Mouse (Mus musculus) T-helper 1 cell (primary cell): ENCODE results near the gene Rnf224.
"Not testable (repeated sequence)": the region's sequence is repeated elsewhere in the genome, so short reads cannot be mapped to it uniquely, and the experiment has no call there.

Experiments used
- in situ Hi-C: fragments of 300-600 bp; cut with MboI, MseI; formaldehyde crosslinking; loops from one replicate; pipeline ENCODE4 v1.15.1; 2025; ENCODE audit warnings: high pct_unique_total_duplicates

The Rnf224 gene

GRCm38 (mm10) chr2:25256443-25257109 is 20.0 kb upstream of the Rnf224 start:
- in situ Hi-C loops, result not testable (repeated sequence)

DNA sequence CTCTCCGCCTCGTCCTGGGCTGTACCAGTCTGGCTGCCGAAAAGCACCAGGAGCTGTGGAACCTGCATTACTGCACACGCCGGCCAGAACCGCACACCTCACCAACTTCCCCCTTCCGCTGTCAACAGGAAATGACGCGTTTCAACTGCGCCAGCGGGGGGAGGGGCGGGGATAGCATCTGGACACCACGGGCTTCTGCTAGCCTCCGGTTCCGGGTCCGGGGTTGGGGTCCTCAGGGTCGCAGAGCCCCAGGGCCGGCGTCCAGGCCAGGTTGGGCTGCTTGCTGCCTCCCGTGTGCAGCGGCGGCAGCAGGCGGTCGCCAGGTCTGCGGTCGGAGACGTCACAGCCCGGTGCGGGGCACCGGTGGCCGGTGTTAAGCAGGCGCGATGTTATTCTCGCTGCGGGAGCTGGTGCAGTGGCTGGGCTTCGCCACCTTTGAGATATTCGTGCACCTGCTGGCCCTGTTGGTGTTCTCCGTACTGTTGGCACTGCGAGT is 18.7 kb upstream of the Rnf224 start, which contains the start of gene Tmem203:
Tmem203 (plus strand) TSS at position 156 of the 496 bp plus-strand sequence.
- in situ Hi-C loops, result no loop called here

GRCm38 (mm10) chr2:25252331-25252730 is 15.7 kb upstream of the Rnf224 start:
- in situ Hi-C loops, result loop anchor here (5.0 kb wide), 1 partner anchor 60 kb away; no protein-coding TSS in a partner anchor

DNA sequence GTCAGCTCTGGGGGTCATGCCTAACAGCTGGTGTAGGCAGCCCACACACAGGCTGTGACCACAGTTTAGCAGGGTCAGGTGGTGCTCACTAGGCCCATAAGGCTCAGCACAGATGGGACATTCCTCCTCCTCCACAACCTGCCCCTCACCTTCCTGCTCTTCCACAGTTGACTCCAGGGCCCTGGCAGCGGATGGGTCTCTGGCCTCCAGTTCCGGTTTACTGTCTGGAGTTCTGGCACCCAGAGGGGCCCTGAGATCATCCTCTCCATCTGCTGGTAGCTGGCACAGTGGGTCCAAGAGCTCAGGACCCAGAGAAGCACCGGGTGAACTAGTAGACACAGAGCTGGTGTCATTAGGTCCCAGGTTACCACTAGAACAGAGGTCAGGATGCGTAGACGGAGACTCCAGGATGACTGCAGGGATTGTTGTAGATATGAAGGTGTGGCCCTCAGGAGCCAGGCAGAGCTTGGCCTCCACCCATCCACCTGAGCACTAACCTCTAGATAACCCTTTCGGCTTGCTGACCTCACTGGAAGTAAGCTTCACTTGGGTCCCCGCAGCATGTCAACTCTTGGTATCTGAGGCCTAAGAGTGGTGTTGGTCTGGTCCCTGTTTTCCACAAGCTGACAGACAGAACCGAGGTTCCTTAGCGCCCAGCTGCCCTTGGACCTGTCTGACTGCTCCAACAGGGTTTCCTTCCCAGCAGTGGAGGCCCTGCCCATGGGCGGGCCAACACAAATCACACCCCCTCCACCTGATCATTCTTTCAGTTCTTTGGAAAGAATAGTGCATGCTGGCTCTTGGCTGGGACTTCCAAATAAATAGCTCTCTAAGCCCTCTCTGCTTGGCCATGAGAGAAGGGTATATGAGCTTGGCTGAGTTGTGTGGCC is 9.8 kb upstream of the Rnf224 start, which contains the start of gene AL732309.1:
AL732309.1 (minus strand) TSS at position 681 of the 890 bp plus-strand sequence.
- in situ Hi-C loops, result no loop called here

- in situ Hi-C loops, result no loop called here
Observed at GRCm38 (mm10) chr2:25244144-25244543, 7.6 kb upstream of the Rnf224 start.

GRCm38 (mm10) chr2:25243342-25243741 is 6.8 kb upstream of the Rnf224 start:
- in situ Hi-C loops, result no loop called here

GRCm38 (mm10) chr2:25242101-25242506 is 5.5 kb upstream of the Rnf224 start, which contains the start of the genes Rnf208 and Cysrt1:
Rnf208 (plus strand) TSS chr2:25242255.
Cysrt1 (minus strand) TSS chr2:25242452.
- in situ Hi-C loops, result no loop called here

DNA sequence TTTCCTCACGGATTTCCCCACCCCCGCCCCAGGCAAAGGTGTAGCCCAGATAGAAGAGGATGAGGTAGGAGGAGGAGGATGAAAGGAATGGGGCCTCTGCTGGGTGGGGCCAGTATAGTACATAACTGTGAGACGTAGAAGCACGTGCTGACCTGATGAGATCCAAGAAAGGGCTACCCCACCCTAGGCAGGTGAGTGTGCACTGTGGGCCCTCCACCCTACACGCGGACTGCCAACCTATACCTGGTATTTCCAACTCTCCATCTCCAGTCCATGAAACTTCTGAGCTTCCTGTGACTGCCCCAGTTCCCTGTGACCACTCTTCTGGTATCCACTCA is 4.8 kb upstream of the Rnf224 start:
- in situ Hi-C loops, result no loop called here

GRCm38 (mm10) chr2:25240723-25241437 is 4.3 kb upstream of the Rnf224 start:
- in situ Hi-C loops, result no loop called here

- in situ Hi-C loops, result no loop called here
Observed at GRCm38 (mm10) chr2:25240310-25240709, 3.7 kb upstream of the Rnf224 start.

DNA sequence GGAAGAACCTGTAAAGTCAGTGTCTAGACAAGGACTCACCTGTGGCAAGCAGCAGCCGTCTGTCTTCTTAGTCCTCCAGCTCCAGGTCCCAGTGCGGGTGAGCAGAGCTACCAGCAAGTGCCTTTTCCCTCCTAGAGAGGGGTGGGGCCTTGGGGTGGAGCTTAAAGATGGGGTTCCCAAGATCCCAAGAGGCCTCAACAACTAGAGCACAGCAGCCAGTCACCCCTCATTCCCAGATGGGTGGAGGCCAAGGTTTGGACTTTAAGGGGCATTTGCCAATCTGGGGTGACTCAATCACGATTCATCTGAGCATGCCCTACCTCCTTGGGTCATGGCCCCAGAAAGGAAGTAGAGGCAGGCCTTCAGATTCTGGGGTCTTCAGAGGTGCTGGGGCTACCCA is 3.2 kb upstream of the Rnf224 start:
- in situ Hi-C loops, result no loop called here

DNA sequence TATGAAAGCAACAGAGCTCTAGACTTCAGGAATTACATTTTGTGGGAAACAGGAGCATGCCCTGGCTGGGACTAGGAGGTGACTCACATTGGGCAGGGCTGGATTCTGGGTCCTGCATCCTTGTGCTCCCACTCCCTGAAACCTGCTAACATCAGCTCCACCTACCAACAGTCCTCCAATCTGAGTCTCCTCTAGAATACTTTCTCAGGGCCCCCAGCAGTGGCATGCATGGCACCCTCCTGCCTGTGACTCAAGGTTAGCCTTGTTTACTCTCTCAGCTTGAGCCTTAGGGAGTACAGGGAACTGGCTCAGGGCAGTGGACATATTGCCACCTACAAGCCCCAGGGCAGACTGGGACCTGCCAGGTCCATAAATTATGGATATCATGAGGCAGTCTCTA is 1.5 kb upstream of the Rnf224 start:
- in situ Hi-C loops, result no loop called here

- in situ Hi-C loops, result no loop called here
Observed at GRCm38 (mm10) chr2:25237522-25237921, 935 bp upstream of the Rnf224 start.

DNA sequence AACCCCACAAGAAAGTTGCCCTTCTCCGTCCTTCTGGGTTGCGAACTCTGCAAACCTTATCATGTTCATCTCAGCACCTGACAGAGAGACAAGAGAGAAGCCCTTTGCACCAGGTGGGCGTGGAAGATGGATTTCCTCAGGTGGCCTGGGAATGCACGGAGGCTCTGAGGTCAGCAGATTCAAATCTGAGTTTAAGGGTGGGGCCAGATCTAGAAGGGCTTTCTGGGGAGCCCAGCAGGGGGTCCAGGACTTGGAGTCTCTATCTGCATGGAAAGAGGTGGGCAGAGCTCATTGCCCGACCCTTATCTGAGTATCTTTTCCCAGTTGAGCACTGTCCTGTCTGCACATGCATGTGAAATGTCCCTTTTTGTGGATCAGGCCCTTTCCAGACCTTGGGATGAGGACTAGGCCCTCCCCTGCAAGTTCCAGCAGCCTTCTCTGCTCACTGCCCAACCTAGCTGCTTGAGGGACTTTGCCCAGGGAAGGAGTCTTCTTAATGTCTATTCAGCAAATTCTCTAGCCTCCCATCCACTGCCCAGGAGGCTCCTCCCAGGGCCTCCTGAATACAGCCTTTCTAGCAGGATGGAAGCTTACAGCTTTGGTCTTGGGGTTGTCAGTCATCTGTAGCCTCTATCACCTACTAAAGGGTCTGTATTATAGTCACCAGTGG is 1.9 kb downstream of the Rnf224 start:
- in situ Hi-C loops, result no loop called here

DNA sequence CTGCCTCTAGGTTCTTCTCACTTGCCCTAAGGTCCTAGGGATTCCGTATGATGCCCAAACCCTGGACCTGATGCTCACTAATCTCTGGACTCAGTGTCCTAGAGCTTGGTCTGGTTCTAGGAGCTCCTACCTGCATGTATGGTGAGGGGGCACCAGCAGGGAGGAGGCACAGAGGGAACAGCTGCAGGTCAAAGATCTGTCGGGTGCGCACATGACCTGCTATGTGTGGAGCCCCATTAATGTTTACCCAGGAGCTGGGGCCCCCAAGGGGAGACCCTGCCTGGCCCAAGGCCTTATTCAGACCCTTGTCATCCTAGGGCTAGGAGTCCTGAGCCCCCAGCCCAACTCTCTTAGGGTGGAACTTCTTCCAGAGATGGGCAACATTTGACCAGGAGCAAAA is 2.5 kb downstream of the Rnf224 start, which contains the start of gene Slc34a3:
Slc34a3 (minus strand) TSS at position 315 of the 400 bp plus-strand sequence.
- in situ Hi-C loops, result no loop called here

GRCm38 (mm10) chr2:25233421-25233820 is 3.2 kb downstream of the Rnf224 start:
- in situ Hi-C loops, result no loop called here

GRCm38 (mm10) chr2:25231038-25231437 is 5.5 kb downstream of the Rnf224 start:
- in situ Hi-C loops, result no loop called here

DNA sequence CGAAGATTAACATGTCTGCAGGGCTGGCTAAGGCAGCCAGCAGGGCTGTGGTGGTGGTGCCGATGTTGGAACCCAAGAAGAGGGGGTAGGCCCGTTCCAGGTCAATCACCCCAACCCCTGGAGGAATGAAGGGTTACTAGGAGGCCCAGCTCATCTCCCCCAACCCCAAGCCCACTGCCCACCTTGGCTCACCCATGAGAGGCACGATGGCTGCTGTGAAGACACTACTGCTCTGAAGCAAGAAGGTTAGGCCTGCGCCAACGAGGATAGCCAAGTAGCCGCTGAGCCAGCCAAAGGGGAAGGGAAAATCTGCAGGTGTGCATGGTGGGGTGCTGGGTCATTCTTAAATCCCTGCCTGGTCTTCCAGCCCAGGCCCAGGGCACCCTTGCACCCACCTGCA is 6.0 kb downstream of the Rnf224 start:
- in situ Hi-C loops, result no loop called here

DNA sequence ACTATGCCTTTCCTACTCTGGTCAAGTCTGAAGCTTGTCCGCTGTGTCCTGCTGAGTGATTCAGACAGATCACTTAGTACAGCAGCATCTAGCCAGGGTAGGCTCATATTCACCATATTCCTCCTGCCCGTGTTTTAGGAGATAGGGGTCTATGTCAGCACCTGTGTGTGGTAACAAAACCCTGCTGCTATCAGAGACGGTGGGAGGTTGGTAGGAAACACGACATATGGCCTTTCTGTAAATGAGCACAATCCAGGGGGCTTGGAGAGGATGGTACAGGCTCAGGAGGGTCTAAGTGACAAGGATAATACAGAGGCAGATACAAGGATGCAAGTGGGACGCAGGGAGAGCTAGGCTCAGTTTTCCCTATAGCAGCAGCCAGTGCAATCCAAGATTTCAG is 7.0 kb downstream of the Rnf224 start:
- in situ Hi-C loops, result no loop called here

GRCm38 (mm10) chr2:25228995-25229530 is 7.5 kb downstream of the Rnf224 start:
- in situ Hi-C loops, result no loop called here

- in situ Hi-C loops, result no loop called here
Observed at GRCm38 (mm10) chr2:25228431-25228889, 8.1 kb downstream of the Rnf224 start.
